Comparison of ENCODE assay signal across 8 mouse cellular contexts in genomic region chr7:132754389-132754750, GRCm38 (mm10). TPM values are rescaled to one million over a fixed set of nuclear protein-coding genes. Genes with fewer than 3 reads are reported as not detected.
DNase-seq lines count a peak whose midpoint lies in the region; ATAC-seq and TF ChIP-seq lines count a peak whose summit lies in the region.

No protein-coding gene starts in this region.

- no peak for DNase-seq in layer of hippocampus, adult 2 months (ENCODE audit: low spot score in 2 of 2)
- no peak for DNase-seq in layer of hippocampus, adult 18-20 months (ENCODE audit: low spot score in 2 of 2)
- DNase-seq in brain, embryonic 14.5 days (ENCODE audit: low read depth) = peak; percentile 38
- DNase-seq in heart, adult 2 months = peak; percentile 55 to 64
- peak; percentile 50 for DNase-seq in kidney, postnatal 0 days (ENCODE audit: low spot score)
- DNase-seq in embryo, embryonic 11 days = no peak
- no peak for DNase-seq in urinary bladder, postnatal 36 days (ENCODE audit: low spot score in 2 of 2)

- intact Hi-C loops in heart, adult 2 months (cut with DNase I) = no loop called here

- WGBS in heart, adult 2 months = 19% methylated on average over 3 of the region's 3 CpGs
- WGBS in kidney, postnatal 0 days = 33% methylated on average over 3 of the region's 3 CpGs

- H3K27me3 ChIP-seq in heart, adult 2 months (ENCODE audit: control insufficient read depth, insufficient read depth, low read length) = no peaks in the 10 kb centered on the region
- no peaks in the 10 kb centered on the region for H3K27me3 ChIP-seq in kidney, postnatal 0 days (ENCODE audit: insufficient read depth, low read length)

- TF ChIP-seq EP300 in heart, adult 2 months (IDR thresholded peaks at IDR 0.05; ENCODE audit: insufficient read depth, low read depth, low read length) = no peak

- no peaks in the 10 kb centered on the region for H3K79me2 ChIP-seq in heart, adult 2 months (replicated peaks; ENCODE audit: control insufficient read depth, insufficient read depth, low read length)

- no peak overlapping the region for H3K9ac ChIP-seq in heart, adult 2 months (ENCODE audit: low read depth, low read length)
- H3K9ac ChIP-seq in kidney, postnatal 0 days (ENCODE audit: low read depth, low read length) = no peak overlapping the region

- peaks cover 5% of the 10 kb centered on the region for H3K36me3 ChIP-seq in heart, adult 2 months (ENCODE audit: control insufficient read depth, insufficient read depth, low read length)
- peaks cover 13% of the 10 kb centered on the region; the same call in 1 of the 2 replicates for H3K36me3 ChIP-seq in kidney, postnatal 0 days (ENCODE audit: insufficient read depth, low read length)

- ATAC-seq in kidney, postnatal 0 days (replicated peaks; ENCODE audit: low FRiP score, low read depth) = no peak
- no peak for ATAC-seq in granulocyte monocyte progenitor cell, adult 5-6 weeks (replicated peaks; ENCODE audit: poor library complexity, severe bottlenecking)

- H3K9me3 ChIP-seq in kidney, postnatal 0 days (replicated peaks; ENCODE audit: low read length) = no peaks in the 10 kb centered on the region

- peaks cover 23% of the 10 kb centered on the region for H3K4me1 ChIP-seq in heart, adult 2 months (ENCODE audit: control insufficient read depth, insufficient read depth, low read length)
- H3K4me1 ChIP-seq in kidney, postnatal 0 days (replicated peaks; ENCODE audit: insufficient read depth, low read length) = peaks cover 9% of the 10 kb centered on the region

- no peak for TF ChIP-seq CTCF in layer of hippocampus, adult 2 months (conservative IDR thresholded peaks at IDR 0.05)
- no peak for TF ChIP-seq CTCF in brain, embryonic 14.5 days (IDR thresholded peaks at IDR 0.05; ENCODE audit: borderline replicate concordance, extremely low read depth, insufficient read depth, insufficient read length)
- TF ChIP-seq CTCF in heart, adult 2 months (IDR thresholded peaks at IDR 0.05) = no peak
- no peak for TF ChIP-seq CTCF in kidney, postnatal 0 days (IDR thresholded peaks at IDR 0.05; ENCODE audit: low read depth)

- H3K4me3 ChIP-seq in layer of hippocampus, adult 2 months = no peak overlapping the region
- no peak overlapping the region for H3K4me3 ChIP-seq in heart, adult 2 months
- no peak overlapping the region for H3K4me3 ChIP-seq in kidney, postnatal 0 days (replicated peaks; ENCODE audit: low read depth, low read length)

- no peak overlapping the region for H3K4me2 ChIP-seq in kidney, postnatal 0 days (ENCODE audit: low read length)

- peak overlapping the region; percentile 39 for H3K27ac ChIP-seq in layer of hippocampus, adult 2 months
- H3K27ac ChIP-seq in heart, adult 2 months = peak overlapping the region; percentile 39
- peak overlapping the region; percentile 47 for H3K27ac ChIP-seq in kidney, postnatal 0 days

- TF ChIP-seq POLR2A in brain, embryonic 14.5 days (IDR thresholded peaks at IDR 0.05; ENCODE audit: borderline replicate concordance, extremely low read depth, insufficient read depth, insufficient read length, poor library complexity, severe bottlenecking) = no peak
- TF ChIP-seq POLR2A in heart, adult 2 months (IDR thresholded peaks at IDR 0.05; ENCODE audit: insufficient read depth, low read depth, low read length) = no peak

RNA-seq across cellular contexts. Expression of gene Fam53b, which starts 59.3 kb away (rescaled TPM):
- 10 to 100 TPM; 42.3 to 54.8 TPM for total RNA-seq in layer of hippocampus, adult 2 months (2021)
- total RNA-seq in layer of hippocampus, adult 18-20 months (2021) = 10 to 100 TPM; 50.6 to 51.7 TPM
- polyA plus RNA-seq in brain, embryonic 14.5 days (2012; rRNA removed) = 14.8 and 16.1 TPM in 2 replicates
- total RNA-seq in heart, adult 2 months (2021) = 10 to 100 TPM; 22.0 to 26.9 TPM
- polyA plus RNA-seq in heart, adult 2 months (2012; rRNA removed) = 22.5 and 25.7 TPM in 2 replicates
- 17.1 and 17.5 TPM in 2 replicates for polyA plus RNA-seq in kidney, postnatal 0 days (2015; fragmentation: Nextera tagmentation; extraction: Ambion mirVana)
- total RNA-seq in granulocyte monocyte progenitor cell, adult 5-6 weeks (2014; fragmentation: Nextera tagmentation) = 20.1 and 27.7 TPM in 2 replicates
- 11.1 and 12.5 TPM in 2 replicates for total RNA-seq in granulocyte monocyte progenitor cell, adult 5-6 weeks (2017)

Comparison
In these comparisons a context has a peak if more than half of its experiments do, and no peak if none do; other contexts are left out.
1. DNase-seq: peak in brain, embryonic 14.5 days (single experiment), heart, adult 2 months (2 of 2) and kidney, postnatal 0 days (single experiment); none in layer of hippocampus, adult 2 months (0 of 2), layer of hippocampus, adult 18-20 months (0 of 2), embryo, embryonic 11 days (single experiment) and urinary bladder, postnatal 36 days (0 of 2).
2. Peak in every context shown above with its lines, with median percentiles within 50 percentile points of each other: H3K27ac ChIP-seq.